Mouse (Mus musculus) limb, embryonic 13.5 days (tissue): ENCODE results near the gene Pik3c2b. TPM values are rescaled to one million over a fixed set of nuclear protein-coding genes. Genes with fewer than 3 reads are reported as not detected.

ENCODE experiments used
- ATAC-seq: fragments of 200-750 bp; cut with Nextera tagmentation; 2 replicates; pipeline ENCODE4 v1.8.0; 2017; ENCODE audit warnings: low read depth, moderate number of reproducible peaks, moderate TSS enrichment; ENCODE audit not compliant: low FRiP score
- H3K27ac ChIP-seq: fragments of 300-500 bp; sonication (generic); 2 replicates; pipeline ENCODE4 v1.5.1; 2015; ENCODE audit warnings: inconsistent platforms, mild to moderate bottlenecking, moderate library complexity
- H3K27me3 ChIP-seq: fragments of 300-500 bp; sonication (generic); 2 replicates; pipeline ENCODE4 v1.6.1; 2015; ENCODE audit warnings: mild to moderate bottlenecking, inconsistent platforms
- H3K36me3 ChIP-seq: fragments of 300-500 bp; sonication (generic); 2 replicates; pipeline ENCODE4 v1.6.1; 2015; ENCODE audit warnings: inconsistent platforms, mild to moderate bottlenecking, moderate library complexity
- H3K4me1 ChIP-seq: fragments of 300-500 bp; sonication (generic); 2 replicates; pipeline ENCODE4 v1.6.1; 2015; ENCODE audit warnings: inconsistent platforms
- H3K4me2 ChIP-seq: fragments of 300-500 bp; sonication (generic); replicated peaks from 2 replicates; pipeline ENCODE4 v1.6.1; 2015; ENCODE audit warnings: inconsistent platforms, mild to moderate bottlenecking, moderate library complexity
- H3K4me3 ChIP-seq: fragments of 300-500 bp; sonication (generic); 2 replicates; pipeline ENCODE4 v1.5.1; 2015; ENCODE audit warnings: moderate library complexity, mild to moderate bottlenecking, inconsistent platforms
- H3K9ac ChIP-seq: fragments of 300-500 bp; sonication (generic); 2 replicates; pipeline ENCODE4 v1.6.1; 2015; ENCODE audit warnings: mild to moderate bottlenecking, inconsistent platforms
- H3K9me3 ChIP-seq: fragments of 300-500 bp; sonication (generic); 2 replicates; pipeline ENCODE4 v1.6.1; 2016; ENCODE audit warnings: inconsistent platforms
- WGBS: fragments of 180-500 bp; shearing (Covaris S2); methylation state at CpG from one replicate; pipeline ENCODE4 v1.1.7; 2015; 5-methylcytosine and 5-hydroxymethylcytosine counted together
- polyA plus RNA-seq: library from polyadenylated mRNA; unstranded; fragments of >200 nt; fragmentation: Nextera tagmentation; extraction: Ambion mirVana; gene quantifications from 2 replicates; pipeline ENCODE4 v1.2.1, GENCODE M21; 2015

Pik3c2b gene
- polyA plus RNA-seq, 1 experiment from 2014 or later: 7.1 TPM

- Histone ChIP-seq H3K27me3 (no peaks in the 10 kb centered on the region), H3K9ac (peak overlapping the region; percentile 97), H3K27ac (peak overlapping the region; percentile 97), H3K4me1 (peaks cover 48% of the 10 kb centered on the region), H3K4me2 (peak overlapping the region; percentile 100), H3K9me3 (no peaks in the 10 kb centered on the region), H3K36me3 (peaks cover 31% of the 10 kb centered on the region), H3K4me3 (peak overlapping the region; percentile 99)
- ATAC-seq: no peak
- 11% methylated on average over 26 of the region's 26 CpGs for WGBS
These were observed 87.2 kb downstream of the Pik3c2b start for GRCm38 (mm10) chr1:133132388-133133326.

GRCm38 (mm10) chr1:133133425-133133824, 88.0 kb downstream of the Pik3c2b start:
- Histone ChIP-seq H3K4me3 (peak overlapping the region; percentile 99), H3K4me1 (peaks cover 48% of the 10 kb centered on the region), H3K9ac (peak overlapping the region; percentile 97), H3K27me3 (no peaks in the 10 kb centered on the region), H3K36me3 (peaks cover 39% of the 10 kb centered on the region), H3K9me3 (no peaks in the 10 kb centered on the region), H3K4me2 (peak overlapping the region; percentile 100), H3K27ac (no peak overlapping the region)
- WGBS: 8% methylated on average over 2 of the region's 2 CpGs
- ATAC-seq: no peak

DNA sequence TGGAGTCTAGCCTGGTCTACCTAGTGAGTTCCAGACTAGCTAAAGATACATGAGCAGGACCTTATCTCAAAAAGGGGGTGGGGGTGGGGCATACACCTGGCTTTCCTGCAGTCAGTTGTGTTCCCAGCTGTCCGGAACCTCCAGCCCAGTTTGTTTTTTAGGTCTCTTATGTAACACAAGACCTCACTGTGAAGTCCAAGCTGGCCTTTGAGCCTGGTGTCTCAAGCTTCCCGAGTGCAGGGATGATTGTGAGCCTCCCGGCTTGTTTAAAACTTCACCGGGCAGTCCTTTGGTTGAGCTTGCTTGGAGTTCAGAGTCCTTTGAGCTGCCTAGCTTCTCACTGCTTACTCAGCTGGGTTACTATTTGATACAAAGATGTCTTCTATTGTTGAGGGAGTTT, 88.6 kb downstream of the Pik3c2b start:
- Histone ChIP-seq H3K27ac (no peak overlapping the region), H3K36me3 (peaks cover 45% of the 10 kb centered on the region), H3K9me3 (no peaks in the 10 kb centered on the region), H3K4me2 (peak overlapping the region; percentile 100), H3K4me3 (peak overlapping the region; percentile 99), H3K4me1 (peaks cover 48% of the 10 kb centered on the region), H3K9ac (peak overlapping the region; percentile 97), H3K27me3 (no peaks in the 10 kb centered on the region)
- ATAC-seq: no peak
- 33% methylated on average over 4 of the region's 4 CpGs for WGBS

GRCm38 (mm10) chr1:133134881-133135280, 89.4 kb downstream of the Pik3c2b start:
- Histone ChIP-seq H3K4me2 (peak overlapping the region; percentile 100), H3K27ac (no peak overlapping the region), H3K4me3 (peak overlapping the region; percentile 99), H3K36me3 (peaks cover 51% of the 10 kb centered on the region), H3K9me3 (no peaks in the 10 kb centered on the region), H3K9ac (peak overlapping the region; percentile 46), H3K27me3 (no peaks in the 10 kb centered on the region), H3K4me1 (peaks cover 48% of the 10 kb centered on the region)
- no peak for ATAC-seq
- WGBS: 57% methylated on average over 4 of the region's 4 CpGs

DNA sequence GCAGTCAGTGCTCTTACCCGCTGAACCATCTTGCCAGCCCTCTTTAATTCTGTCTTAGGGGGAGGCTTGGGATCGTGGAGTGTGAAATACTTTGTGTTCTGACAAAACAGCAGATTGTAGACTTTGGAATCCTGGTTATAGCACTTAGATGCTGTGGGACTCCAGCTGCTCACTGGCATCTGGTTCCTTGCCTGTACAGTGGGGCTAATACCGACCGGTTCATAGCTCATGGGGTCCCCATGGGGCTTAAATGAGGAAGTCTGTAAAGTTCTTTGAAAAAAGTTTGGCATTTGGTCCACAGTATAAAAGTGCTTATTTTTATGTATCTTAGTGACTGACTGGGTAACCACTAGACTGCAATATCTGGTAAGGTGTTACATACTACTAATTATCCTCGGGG, 90.3 kb downstream of the Pik3c2b start:
- H3K9ac ChIP-seq: 0 out of 2 replicates have a peak overlapping the region, but pooled peaks have one; percentile 8

DNA sequence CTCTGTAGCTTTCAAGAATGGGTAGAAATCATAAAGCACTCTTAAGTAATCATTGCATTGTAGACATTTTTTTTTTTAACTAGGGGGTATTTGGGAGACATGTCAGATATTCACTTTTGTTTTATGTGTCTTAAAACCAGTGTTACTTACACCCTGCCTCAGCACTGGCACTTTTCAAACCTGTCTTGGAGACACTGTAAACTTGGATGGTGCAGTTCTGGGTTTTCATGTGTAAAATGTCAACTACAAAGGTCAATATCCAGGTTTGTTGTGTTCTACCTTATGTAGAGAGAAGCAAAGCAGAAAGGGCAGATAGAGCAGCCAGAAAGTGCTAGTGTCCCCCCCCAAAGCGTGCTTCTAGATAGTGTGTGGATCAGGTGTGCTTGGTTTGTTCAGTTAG, 92.9 kb downstream of the Pik3c2b start:
- Histone ChIP-seq H3K36me3 (peaks cover 72% of the 10 kb centered on the region), H3K4me1 (peaks cover 31% of the 10 kb centered on the region)

More for the DNA sequence above, 90.3 kb downstream of the Pik3c2b start:
- Histone ChIP-seq H3K36me3 (peaks cover 60% of the 10 kb centered on the region), H3K27me3 (no peaks in the 10 kb centered on the region), H3K4me3 (peak overlapping the region; percentile 99), H3K4me1 (peaks cover 43% of the 10 kb centered on the region), H3K27ac (no peak overlapping the region), H3K9me3 (no peaks in the 10 kb centered on the region), H3K4me2 (peak overlapping the region; percentile 100)
- 42% methylated on average over 5 of the region's 5 CpGs for WGBS
- ATAC-seq: no peak

DNA sequence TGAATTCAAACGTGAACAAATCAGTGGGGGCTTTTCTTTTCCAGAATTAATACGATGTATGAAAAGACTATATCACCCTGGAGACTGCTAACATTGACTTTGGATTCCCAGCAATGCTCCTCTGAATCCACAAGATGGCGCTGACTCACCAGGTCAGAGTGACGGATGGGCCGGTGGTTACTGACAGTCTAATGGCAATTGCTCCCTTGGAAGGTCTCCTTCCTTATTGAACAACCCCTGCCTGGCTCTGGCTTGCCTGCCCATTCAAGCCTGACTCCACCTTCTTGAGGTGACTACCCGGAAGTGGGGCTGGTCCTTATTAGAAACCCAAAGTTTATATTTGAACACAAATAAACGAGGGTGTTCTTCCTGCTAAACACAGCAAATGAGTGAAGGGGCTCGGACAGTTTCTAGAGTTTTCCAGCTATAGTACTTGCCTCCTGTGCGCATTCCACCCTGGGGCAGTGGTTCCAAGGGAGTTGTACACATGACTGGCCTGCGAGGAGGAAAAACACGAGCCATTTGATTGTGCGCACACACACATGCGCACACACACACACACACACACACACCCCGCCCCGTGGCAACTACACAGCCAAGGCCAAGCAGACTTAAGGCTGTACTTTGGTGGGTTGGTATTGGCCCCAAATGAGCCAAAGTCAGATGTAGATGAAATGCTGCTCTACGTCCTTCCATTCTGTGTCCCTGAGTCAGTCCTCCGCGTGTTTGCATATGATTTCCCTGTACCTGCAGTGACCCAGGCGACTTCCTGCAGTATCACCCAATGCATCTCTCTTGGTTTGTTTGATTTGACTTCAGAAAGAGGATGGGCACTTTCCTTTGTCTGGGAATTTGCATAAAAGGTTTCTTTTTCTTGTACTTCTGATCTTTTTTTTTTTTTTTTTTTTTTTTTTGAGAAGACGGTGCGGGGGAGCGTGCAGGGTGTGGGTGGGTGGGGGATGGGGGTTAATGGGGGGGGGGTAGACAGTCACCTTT, 100.8 kb downstream of the Pik3c2b start:
- peak; percentile 28; the same call in 1 of the 2 replicates for ATAC-seq
- H3K27ac ChIP-seq: no peak overlapping the region

More for the DNA sequence above, 92.9 kb downstream of the Pik3c2b start:
- H3K9me3 ChIP-seq: no peaks in the 10 kb centered on the region
- no peak overlapping the region for H3K27ac ChIP-seq
- H3K4me3 ChIP-seq: no peak overlapping the region
- H3K27me3 ChIP-seq: no peaks in the 10 kb centered on the region
- H3K9ac ChIP-seq: no peak overlapping the region
- ATAC-seq: no peak
- no peak overlapping the region for H3K4me2 ChIP-seq
- 88% methylated on average over 1 of the region's 1 CpGs for WGBS

DNA sequence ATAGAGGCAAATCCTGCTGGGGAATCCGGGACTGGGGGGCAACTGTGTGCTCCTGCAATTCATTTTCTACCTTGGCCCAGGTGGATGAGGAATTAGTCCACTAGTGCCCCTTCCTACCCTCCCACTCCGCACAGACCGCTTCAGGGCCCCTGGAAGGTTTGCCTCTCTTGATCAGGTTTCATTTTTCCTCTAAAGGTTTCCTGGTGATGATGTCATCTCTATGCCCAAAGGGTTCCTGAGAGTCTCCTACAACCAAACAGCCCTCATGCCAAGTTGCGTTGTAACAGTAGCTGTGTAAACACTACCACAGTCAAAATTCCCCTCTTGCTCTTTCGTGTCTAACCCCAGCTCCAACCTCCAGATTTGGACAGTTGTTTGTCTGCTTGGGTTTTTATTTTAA, 101.9 kb downstream of the Pik3c2b start:
- Histone ChIP-seq H3K27me3 (no peaks in the 10 kb centered on the region), H3K36me3 (peaks cover 4% of the 10 kb centered on the region), H3K9me3 (peaks cover 11% of the 10 kb centered on the region; the same call in 1 of the 2 replicates), H3K9ac (no peak overlapping the region), H3K4me3 (no peak overlapping the region), H3K4me2 (no peak overlapping the region), H3K4me1 (no peaks in the 10 kb centered on the region), H3K27ac (no peak overlapping the region)
- 71% methylated on average over 5 of the region's 5 CpGs for WGBS
- no peak for ATAC-seq

More for the DNA sequence above, 100.8 kb downstream of the Pik3c2b start:
- peaks cover 11% of the 10 kb centered on the region for H3K36me3 ChIP-seq
- peaks cover 11% of the 10 kb centered on the region; the same call in 1 of the 2 replicates for H3K9me3 ChIP-seq
- no peak overlapping the region for H3K4me2 ChIP-seq
- H3K9ac ChIP-seq: no peak overlapping the region
- H3K4me1 ChIP-seq: no peaks in the 10 kb centered on the region
- no peak overlapping the region for H3K4me3 ChIP-seq
- 62% methylated on average over 22 of the region's 22 CpGs for WGBS
- H3K27me3 ChIP-seq: no peaks in the 10 kb centered on the region

- Histone ChIP-seq H3K4me3 (no peak overlapping the region), H3K9me3 (peaks cover 11% of the 10 kb centered on the region; the same call in 1 of the 2 replicates), H3K4me2 (no peak overlapping the region), H3K36me3 (no peaks in the 10 kb centered on the region), H3K4me1 (no peaks in the 10 kb centered on the region), H3K9ac (no peak overlapping the region), H3K27ac (no peak overlapping the region), H3K27me3 (no peaks in the 10 kb centered on the region)
- ATAC-seq: no peak
- WGBS: 93% methylated on average over 8 of the region's 8 CpGs
These were observed 102.7 kb downstream of the Pik3c2b start for GRCm38 (mm10) chr1:133148122-133148521.

GRCm38 (mm10) chr1:133150556-133150955, 105.1 kb downstream of the Pik3c2b start:
- 96% methylated on average over 2 of the region's 2 CpGs for WGBS
- Histone ChIP-seq H3K4me1 (no peaks in the 10 kb centered on the region), H3K4me2 (no peak overlapping the region), H3K9ac (no peak overlapping the region), H3K36me3 (no peaks in the 10 kb centered on the region), H3K27me3 (no peaks in the 10 kb centered on the region), H3K9me3 (peaks cover 11% of the 10 kb centered on the region; the same call in 1 of the 2 replicates), H3K27ac (no peak overlapping the region), H3K4me3 (no peak overlapping the region)
- ATAC-seq: no peak

- Histone ChIP-seq H3K27ac (no peak overlapping the region), H3K4me1 (no peaks in the 10 kb centered on the region), H3K4me2 (no peak overlapping the region), H3K9me3 (peaks cover 11% of the 10 kb centered on the region; the same call in 1 of the 2 replicates), H3K36me3 (no peaks in the 10 kb centered on the region), H3K4me3 (no peak overlapping the region), H3K27me3 (no peaks in the 10 kb centered on the region), H3K9ac (no peak overlapping the region)
- 87% methylated on average over 3 of the region's 3 CpGs for WGBS
- no peak for ATAC-seq
These were observed 106.7 kb downstream of the Pik3c2b start for GRCm38 (mm10) chr1:133152213-133152612.
